Mouse (Mus musculus) embryonic facial prominence, embryonic 14.5 days (tissue): ENCODE measurements around the gene Rnf169. TPM values are rescaled to one million over a fixed set of nuclear protein-coding genes. Genes with fewer than 3 reads are reported as not detected.
"Not testable (repeated sequence)": the region's sequence is repeated elsewhere in the genome, so short reads cannot be mapped to it uniquely, and the experiment has no call there.

Experiments
- ATAC-seq: fragments of 200-750 bp; cut with Nextera tagmentation; 2 replicates; pipeline ENCODE4 v1.8.0; 2017; ENCODE audit warnings: low read depth, moderate number of reproducible peaks, moderate TSS enrichment
- DNase-seq: peaks from one replicate; pipeline ENCODE4 v3.0.0-alpha.2; 2015; ENCODE audit warnings: low spot score
- H3K27ac ChIP-seq: fragments of 300-500 bp; sonication (generic); replicated peaks from 2 replicates; pipeline ENCODE4 v1.5.1; 2014; ENCODE audit warnings: low read depth, mild to moderate bottlenecking, low read length, moderate library complexity
- H3K27me3 ChIP-seq: fragments of 300-500 bp; sonication (generic); replicated peaks from 2 replicates; pipeline ENCODE4 v1.6.1; 2014; ENCODE audit warnings: low read length; ENCODE audit not compliant: control insufficient read depth, insufficient read depth
- H3K36me3 ChIP-seq: fragments of 300-500 bp; sonication (generic); 2 replicates; pipeline ENCODE4 v1.6.1; 2014; ENCODE audit warnings: low read length, mixed read lengths; ENCODE audit not compliant: control insufficient read depth, insufficient read depth
- H3K4me1 ChIP-seq: fragments of 300-500 bp; sonication (generic); 2 replicates; pipeline ENCODE4 v1.6.1; 2014; ENCODE audit warnings: antibody characterized with exemption, low read length; ENCODE audit not compliant: control insufficient read depth, insufficient read depth
- H3K4me2 ChIP-seq: fragments of 300-500 bp; sonication (generic); 2 replicates; pipeline ENCODE4 v1.6.1; 2014; ENCODE audit warnings: low read depth, mild to moderate bottlenecking, low read length, moderate library complexity, mixed read lengths
- H3K4me3 ChIP-seq: fragments of 300-500 bp; sonication (generic); 2 replicates; pipeline ENCODE4 v1.5.1; 2014; ENCODE audit warnings: low read depth, mild to moderate bottlenecking, low read length
- H3K9ac ChIP-seq: fragments of 300-500 bp; sonication (generic); 2 replicates; pipeline ENCODE4 v1.6.1; 2014; ENCODE audit warnings: low read depth, mild to moderate bottlenecking, low read length, moderate library complexity, mixed read lengths
- H3K9me3 ChIP-seq: fragments of 300-500 bp; sonication (generic); 2 replicates; pipeline ENCODE4 v1.6.1; 2016; ENCODE audit warnings: low read length; ENCODE audit not compliant: control insufficient read depth
- WGBS: fragments of 180-500 bp; shearing (Covaris S2); extraction: QIAGEN DNeasy Blood & Tissue Kit; methylation state at CpG from one replicate; pipeline ENCODE4 v1.1.7; 2014; 5-methylcytosine and 5-hydroxymethylcytosine counted together
- polyA plus RNA-seq: library from polyadenylated mRNA; unstranded; fragments of >200 nt; fragmentation: Nextera tagmentation; extraction: Ambion mirVana; gene quantifications from 2 replicates; pipeline ENCODE4 v1.2.1, GENCODE M21; 2014

The Rnf169 gene
- polyA plus RNA-seq, 1 experiment from 2014 or later, result 5.9 TPM

GRCm38 (mm10) chr7:99962536-99963236, 17.6 kb downstream of the Rnf169 start:
- no peak overlapping the region for H3K9ac ChIP-seq
- no peak overlapping the region for H3K4me3 ChIP-seq
- no peak overlapping the region for H3K27ac ChIP-seq
- 67% methylated on average over 8 of the region's 8 CpGs for WGBS
- ATAC-seq (no peak), DNase-seq (no peak)
- H3K9me3 ChIP-seq, result no peaks in the 10 kb centered on the region
- no peak overlapping the region for H3K4me2 ChIP-seq
- no peaks in the 10 kb centered on the region for H3K36me3 ChIP-seq
- no peaks in the 10 kb centered on the region for H3K27me3 ChIP-seq
- H3K4me1 ChIP-seq, result peaks cover 20% of the 10 kb centered on the region

- Histone ChIP-seq H3K9ac (no peak overlapping the region), H3K27me3 (no peaks in the 10 kb centered on the region), H3K4me1 (peaks cover 20% of the 10 kb centered on the region), H3K9me3 (no peaks in the 10 kb centered on the region), H3K4me3 (no peak overlapping the region), H3K27ac (no peak overlapping the region), H3K36me3 (no peaks in the 10 kb centered on the region), H3K4me2 (no peak overlapping the region)
- no peak for DNase-seq
- 97% methylated on average over 2 of the region's 2 CpGs for WGBS
- no peak for ATAC-seq
Observed at GRCm38 (mm10) chr7:99961518-99961917, 18.7 kb downstream of the Rnf169 start.

GRCm38 (mm10) chr7:99960571-99960970, 19.7 kb downstream of the Rnf169 start:
- H3K27me3 ChIP-seq, ATAC-seq, H3K27ac ChIP-seq, H3K9me3 ChIP-seq, H3K4me3 ChIP-seq, H3K4me2 ChIP-seq, H3K9ac ChIP-seq, DNase-seq, H3K36me3 ChIP-seq: not testable (repeated sequence)
- H3K4me1 ChIP-seq, result peaks cover 13% of the 10 kb centered on the region
- 71% methylated on average over 2 of the region's 2 CpGs for WGBS

- Histone ChIP-seq H3K4me1 (no peaks in the 10 kb centered on the region), H3K4me2 (no peak overlapping the region), H3K27ac (no peak overlapping the region), H3K9ac (no peak overlapping the region), H3K9me3 (no peaks in the 10 kb centered on the region), H3K27me3 (no peaks in the 10 kb centered on the region), H3K4me3 (no peak overlapping the region), H3K36me3 (peaks cover 10% of the 10 kb centered on the region)
- ATAC-seq (no peak), DNase-seq (no peak)
- WGBS, result 82% methylated on average over 12 of the region's 12 CpGs
Observed at GRCm38 (mm10) chr7:99957226-99957965, 22.9 kb downstream of the Rnf169 start.

GRCm38 (mm10) chr7:99956095-99956494, 24.2 kb downstream of the Rnf169 start:
- 94% methylated on average over 7 of the region's 7 CpGs for WGBS
- H3K4me2 ChIP-seq, result no peak overlapping the region
- H3K36me3 ChIP-seq, result peaks cover 17% of the 10 kb centered on the region
- no peak overlapping the region for H3K4me3 ChIP-seq
- H3K9ac ChIP-seq, result no peak overlapping the region
- H3K4me1 ChIP-seq, result no peaks in the 10 kb centered on the region
- DNase-seq (no peak), ATAC-seq (no peak)
- no peak overlapping the region for H3K27ac ChIP-seq
- no peaks in the 10 kb centered on the region for H3K27me3 ChIP-seq
- H3K9me3 ChIP-seq, result no peaks in the 10 kb centered on the region

GRCm38 (mm10) chr7:99954212-99954611, 26.0 kb downstream of the Rnf169 start:
- Histone ChIP-seq H3K9ac (no peak overlapping the region), H3K27me3 (no peaks in the 10 kb centered on the region), H3K4me1 (no peaks in the 10 kb centered on the region), H3K4me3 (no peak overlapping the region), H3K27ac (no peak overlapping the region), H3K36me3 (peaks cover 21% of the 10 kb centered on the region), H3K9me3 (no peaks in the 10 kb centered on the region), H3K4me2 (no peak overlapping the region)
- WGBS, result 90% methylated on average over 8 of the region's 8 CpGs
- no peak for DNase-seq
- no peak for ATAC-seq

- peaks cover 21% of the 10 kb centered on the region for H3K36me3 ChIP-seq
- 80% methylated on average over 6 of the region's 6 CpGs for WGBS
- H3K4me1 ChIP-seq, result no peaks in the 10 kb centered on the region
- H3K9ac ChIP-seq, result no peak overlapping the region
- no peak overlapping the region for H3K4me3 ChIP-seq
- H3K27ac ChIP-seq, result no peak overlapping the region
- DNase-seq (no peak), ATAC-seq (no peak)
- H3K27me3 ChIP-seq, result no peaks in the 10 kb centered on the region
- H3K9me3 ChIP-seq, result no peaks in the 10 kb centered on the region
- H3K4me2 ChIP-seq, result no peak overlapping the region
Observed at GRCm38 (mm10) chr7:99953442-99954098, 26.7 kb downstream of the Rnf169 start.

GRCm38 (mm10) chr7:99947329-99947728, 32.9 kb downstream of the Rnf169 start:
- H3K9me3 ChIP-seq, result 0 out of 2 replicates have a peak, but pooled peaks cover 7% of the 10 kb centered on the region
- peaks cover 61% of the 10 kb centered on the region for H3K36me3 ChIP-seq
- no peak overlapping the region for H3K4me2 ChIP-seq
- no peak overlapping the region for H3K9ac ChIP-seq
- no peak for ATAC-seq
- no peak overlapping the region for H3K27ac ChIP-seq
- H3K4me3 ChIP-seq, result no peak overlapping the region
- H3K27me3 ChIP-seq, result no peaks in the 10 kb centered on the region
- 81% methylated on average over 9 of the region's 9 CpGs for WGBS
- H3K4me1 ChIP-seq, result no peaks in the 10 kb centered on the region
- peak; percentile 42 for DNase-seq
